In genomic region chr2:136715531-136715930, GRCm38 (mm10) we compare ENCODE assay signal across 23 mouse cellular contexts. TPM values are rescaled to one million over a fixed set of nuclear protein-coding genes. Genes with fewer than 3 reads are reported as not detected.
DNase-seq lines count a peak whose midpoint lies in the region; ATAC-seq lines count a peak whose summit lies in the region.
"Had no signal": no experiment of that assay in that cellular context is flagged by ENCODE, and none has a peak within 500 bp of the region (broad histone marks: within the 10 kb centered on the region; RNA-seq: fewer than 3 reads in every experiment).

No protein-coding gene starts in this region.

- peak overlapping the region; percentile 38 for H3K4me2 ChIP-seq in forebrain, embryonic 13.5 days
- H3K4me2 ChIP-seq in forebrain, embryonic 11.5 days (ENCODE audit: low read depth, low read length, severe bottlenecking), result no peak overlapping the region
- peak overlapping the region; percentile 68 for H3K4me2 ChIP-seq in forebrain, embryonic 15.5 days (replicated peaks)
- H3K4me2 ChIP-seq in midbrain, embryonic 15.5 days, result peak overlapping the region; percentile 45
- H3K4me2 ChIP-seq: embryonic facial prominence, embryonic 13.5 days; heart, embryonic 13.5 days; limb, embryonic 13.5 days; liver, embryonic 15.5 days had no signal

- WGBS in forebrain, embryonic 13.5 days, result 65% methylated on average over 5 of the region's 5 CpGs
- 80% methylated on average over 5 of the region's 5 CpGs for WGBS in forebrain, embryonic 11.5 days
- WGBS in forebrain, embryonic 15.5 days, result 64% methylated on average over 5 of the region's 5 CpGs
- WGBS in midbrain, embryonic 15.5 days, result 55% methylated on average over 5 of the region's 5 CpGs

- no peak for ATAC-seq in forebrain, embryonic 13.5 days
- no peak for ATAC-seq in forebrain, embryonic 11.5 days (replicated peaks; ENCODE audit: low FRiP score)
- no peak for ATAC-seq in forebrain, embryonic 15.5 days (replicated peaks)
- ATAC-seq in midbrain, embryonic 15.5 days (replicated peaks), result no peak
- ATAC-seq: lung, postnatal 0 days had no signal

- H3K27ac ChIP-seq in forebrain, embryonic 13.5 days, result no peak overlapping the region
- H3K27ac ChIP-seq in forebrain, embryonic 11.5 days (ENCODE audit: low read depth, low read length), result no peak overlapping the region
- H3K27ac ChIP-seq in forebrain, embryonic 15.5 days (replicated peaks), result no peak overlapping the region
- H3K27ac ChIP-seq in midbrain, embryonic 15.5 days, result no peak overlapping the region
- H3K27ac ChIP-seq: embryonic facial prominence, embryonic 13.5 days; gastrocnemius, adult 2 months; heart, embryonic 13.5 days; limb, embryonic 13.5 days; liver, embryonic 15.5 days had no signal

- no peak overlapping the region for H3K4me3 ChIP-seq in forebrain, embryonic 13.5 days
- no peak overlapping the region for H3K4me3 ChIP-seq in forebrain, embryonic 11.5 days (ENCODE audit: low read depth, low read length)
- peak overlapping the region; percentile 21 for H3K4me3 ChIP-seq in forebrain, embryonic 15.5 days
- peak overlapping the region; percentile 24 for H3K4me3 ChIP-seq in midbrain, embryonic 15.5 days
- H3K4me3 ChIP-seq: embryonic facial prominence, embryonic 13.5 days; gastrocnemius, adult 2 months; heart, embryonic 13.5 days; limb, embryonic 13.5 days; liver, embryonic 15.5 days; myocyte had no signal

- H3K27me3 ChIP-seq in forebrain, embryonic 13.5 days, result 0 out of 2 replicates have a peak, but pooled peaks cover 2% of the 10 kb centered on the region
- no peaks in the 10 kb centered on the region for H3K27me3 ChIP-seq in forebrain, embryonic 11.5 days (ENCODE audit: control insufficient read depth, insufficient read depth, low read length)
- H3K27me3 ChIP-seq in forebrain, embryonic 15.5 days, result no peaks in the 10 kb centered on the region
- no peaks in the 10 kb centered on the region for H3K27me3 ChIP-seq in midbrain, embryonic 15.5 days (replicated peaks)
- H3K27me3 ChIP-seq: heart, embryonic 13.5 days had no signal

- H3K4me1 ChIP-seq in forebrain, embryonic 13.5 days, result peaks cover 19% of the 10 kb centered on the region; the same call in 1 of the 2 replicates
- no peaks in the 10 kb centered on the region for H3K4me1 ChIP-seq in forebrain, embryonic 11.5 days (replicated peaks; ENCODE audit: control insufficient read depth, insufficient read depth, low read length)
- H3K4me1 ChIP-seq in forebrain, embryonic 15.5 days, result peaks cover 27% of the 10 kb centered on the region
- H3K4me1 ChIP-seq in midbrain, embryonic 15.5 days, result peaks cover 27% of the 10 kb centered on the region
- H3K4me1 ChIP-seq: liver, embryonic 15.5 days had no signal

- H3K36me3 ChIP-seq in forebrain, embryonic 13.5 days (ENCODE audit: poor library complexity, severe bottlenecking), result no peaks in the 10 kb centered on the region
- H3K36me3 ChIP-seq in forebrain, embryonic 11.5 days (ENCODE audit: control insufficient read depth, insufficient read depth, low read length), result no peaks in the 10 kb centered on the region
- H3K36me3 ChIP-seq in forebrain, embryonic 15.5 days, result no peaks in the 10 kb centered on the region
- H3K36me3 ChIP-seq in midbrain, embryonic 15.5 days (replicated peaks), result no peaks in the 10 kb centered on the region
- H3K36me3 ChIP-seq: embryonic facial prominence, embryonic 13.5 days; heart, embryonic 13.5 days; limb, embryonic 13.5 days; liver, embryonic 15.5 days had no signal

- H3K9ac ChIP-seq in forebrain, embryonic 13.5 days, result no peak overlapping the region
- H3K9ac ChIP-seq in forebrain, embryonic 11.5 days (ENCODE audit: low read length), result no peak overlapping the region
- 0 out of 2 replicates have a peak overlapping the region, but pooled peaks have one; percentile 22 for H3K9ac ChIP-seq in forebrain, embryonic 15.5 days (replicated peaks)
- H3K9ac ChIP-seq in midbrain, embryonic 15.5 days, result peak overlapping the region; percentile 8; the same call in 1 of the 2 replicates
- H3K9ac ChIP-seq: embryonic facial prominence, embryonic 13.5 days; heart, embryonic 13.5 days; limb, embryonic 13.5 days; liver, embryonic 15.5 days had no signal

- DNase-seq in forebrain, embryonic 11.5 days (ENCODE audit: low spot score), result no peak
- DNase-seq in brain, adult 2 months (ENCODE audit: low read depth, low spot score), result peak; percentile 85
- no peak for DNase-seq in spleen, postnatal 36 days (ENCODE audit: low spot score in 2 of 2)
- DNase-seq in natural killer cell, adult 2 months (ENCODE audit: low spot score in 2 of 2), result no peak
- DNase-seq in frontal cortex, postnatal 14 days (ENCODE audit: low spot score in 2 of 2), result no peak
- DNase-seq: adrenal gland, postnatal 36 days; B cell, adult 2 months; gastrocnemius, adult 2 months; heart, adult 11 months; kidney, adult 11 months; kidney, postnatal 10 days; right cerebral cortex, postnatal 4 days; thymus, postnatal 36 days had no signal

- no peaks in the 10 kb centered on the region for H3K9me3 ChIP-seq in forebrain, embryonic 13.5 days (replicated peaks)
- H3K9me3 ChIP-seq in forebrain, embryonic 11.5 days (ENCODE audit: control insufficient read depth, low read length), result no peaks in the 10 kb centered on the region
- H3K9me3 ChIP-seq in forebrain, embryonic 15.5 days, result no peaks in the 10 kb centered on the region
- H3K9me3 ChIP-seq in midbrain, embryonic 15.5 days, result no peaks in the 10 kb centered on the region
- H3K9me3 ChIP-seq: embryonic facial prominence, embryonic 13.5 days; heart, embryonic 13.5 days; limb, embryonic 13.5 days; liver, embryonic 15.5 days had no signal

RNA-seq across cellular contexts. Expression of gene Snap25, which starts 2.3 kb away (rescaled TPM):
- polyA plus RNA-seq in forebrain, embryonic 13.5 days (2015; fragmentation: Nextera tagmentation; extraction: Ambion mirVana), result 51.6 and 53.4 TPM in 2 replicates
- polyA plus RNA-seq in forebrain, embryonic 11.5 days (2014; fragmentation: Nextera tagmentation; extraction: Ambion mirVana), result 18.0 and 18.8 TPM in 2 replicates
- 110 and 114 TPM in 2 replicates for polyA plus RNA-seq in forebrain, embryonic 15.5 days (2015; fragmentation: Nextera tagmentation; extraction: Ambion mirVana)
- 148 and 162 TPM in 2 replicates for polyA plus RNA-seq in midbrain, embryonic 15.5 days (2015; fragmentation: Nextera tagmentation; extraction: Ambion mirVana)
- polyA plus RNA-seq: myocyte; testis, adult 2 months had no signal

Comparison
In these comparisons a context has a peak if more than half of its experiments do, and no peak if none do; other contexts are left out.
1. H3K4me3 ChIP-seq: peak in forebrain, embryonic 15.5 days (single experiment) and midbrain, embryonic 15.5 days (single experiment); none in forebrain, embryonic 13.5 days (single experiment) and forebrain, embryonic 11.5 days (single experiment).
2. H3K9ac ChIP-seq: peak in forebrain, embryonic 15.5 days (single experiment) and midbrain, embryonic 15.5 days (single experiment); none in forebrain, embryonic 13.5 days (single experiment) and forebrain, embryonic 11.5 days (single experiment).